Mouse (Mus musculus) embryonic fibroblast, embryonic 13.5 days (primary cell): ENCODE data around the gene Psmb7. TPM values are rescaled to one million over a fixed set of nuclear protein-coding genes. Genes with fewer than 3 reads are reported as not detected.

Experiments used
- H3K27ac ChIP-seq: 2 replicates; pipeline ENCODE4 v1.5.1; 2012; ENCODE audit warnings: low read length, control low read depth, inconsistent platforms; ENCODE audit not compliant: insufficient read depth
- H3K4me1 ChIP-seq: 2 replicates; pipeline ENCODE4 v1.6.1; 2011; ENCODE audit warnings: low read length; ENCODE audit not compliant: control insufficient read depth, insufficient read depth
- H3K4me3 ChIP-seq: 2 replicates; pipeline ENCODE4 v1.5.1; 2011; ENCODE audit warnings: mild to moderate bottlenecking, control low read depth, low read length; ENCODE audit not compliant: insufficient read depth
- CTCF ChIP-seq: IDR thresholded peaks from 2 replicates; pipeline ENCODE4 v1.5.1; 2011; ENCODE audit warnings: mild to moderate bottlenecking, control low read depth, low read length, moderate library complexity, borderline replicate concordance; ENCODE audit not compliant: insufficient read depth
- POLR2A ChIP-seq: IDR thresholded peaks from 2 replicates; pipeline ENCODE4 v1.6.1; 2011; ENCODE audit warnings: low read depth, mild to moderate bottlenecking, control low read depth, low read length, moderate library complexity
- polyA plus RNA-seq: library from polyadenylated mRNA; stranded (reverse); fragments of >200 nt; gene quantifications from 2 replicates; pipeline ENCODE4 v1.2.4, GENCODE M21; 2011; ENCODE audit warnings: low read depth; ENCODE audit not compliant: missing spikeins, insufficient read length

Psmb7 gene
- polyA plus RNA-seq, 1 experiment, result 177 TPM

DNA sequence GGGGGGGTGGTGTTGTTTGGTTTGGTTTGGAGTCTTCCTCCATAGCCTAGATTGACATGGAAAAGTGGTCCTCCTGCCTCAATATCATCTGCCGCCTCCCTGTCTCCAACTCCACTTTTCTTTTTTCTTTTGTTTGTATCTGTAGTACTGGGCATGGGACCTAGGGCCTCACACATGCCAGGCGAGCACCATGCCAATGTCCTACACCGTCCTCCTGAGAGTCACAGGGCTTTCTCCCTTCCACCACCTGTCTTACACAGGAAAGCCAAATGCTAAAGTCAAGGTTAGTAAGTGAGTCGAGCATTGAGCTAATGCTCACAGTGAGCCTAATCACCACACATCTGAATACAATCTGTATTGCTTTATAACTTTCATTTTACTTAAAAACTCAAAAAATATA lies 24.1 kb downstream of the Psmb7 start:
- Histone ChIP-seq H3K4me3 (no peak overlapping the region), H3K4me1 (peaks cover 6% of the 10 kb centered on the region), H3K27ac (no peak overlapping the region; the same call in 1 of the 2 replicates)
- TF ChIP-seq POLR2A (no peak), CTCF (no peak)

DNA sequence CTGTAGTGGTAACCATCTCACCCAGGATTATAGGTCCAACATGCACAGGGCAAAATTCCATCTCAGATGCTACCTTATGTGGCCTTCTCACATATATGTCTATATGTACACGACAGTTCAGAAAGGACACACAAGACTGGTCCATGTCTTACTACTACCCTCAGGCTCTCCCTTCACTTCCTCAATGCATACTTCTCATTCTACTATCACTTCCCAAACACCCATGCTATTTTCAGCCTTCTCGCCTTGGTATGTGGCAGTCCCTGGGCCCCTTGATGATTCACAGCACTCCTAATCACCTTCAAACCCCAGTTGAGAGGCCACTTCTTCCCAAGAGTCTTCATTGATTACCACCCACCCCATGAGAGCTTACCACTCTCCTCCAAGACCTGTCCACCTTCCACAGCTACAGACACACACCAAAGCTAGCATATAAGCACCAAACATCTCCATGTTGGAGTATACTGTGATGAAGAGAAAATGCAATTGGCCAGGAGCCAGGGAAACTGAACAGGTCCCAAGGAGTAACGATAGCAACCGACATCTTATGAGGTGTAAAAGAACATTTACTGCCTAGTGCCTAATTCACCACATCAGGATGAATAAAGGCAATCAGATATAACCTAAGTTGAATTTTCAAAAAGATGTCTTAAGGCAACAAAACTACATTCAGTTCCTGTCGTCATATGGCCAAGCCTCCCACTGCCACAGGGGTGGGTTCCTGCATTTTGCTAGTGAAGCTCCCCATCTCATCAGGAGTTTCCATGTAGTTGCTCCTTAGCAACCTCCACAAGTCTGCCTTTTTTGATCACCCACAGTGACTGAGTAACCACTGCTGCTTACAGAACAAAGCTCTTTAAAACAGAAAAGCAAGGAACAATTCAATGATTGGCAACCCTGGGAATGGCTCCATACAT lies 26.7 kb downstream of the Psmb7 start:
- Histone ChIP-seq H3K27ac (no peak overlapping the region), H3K4me3 (no peak overlapping the region), H3K4me1 (peaks cover 6% of the 10 kb centered on the region)
- no peak for TF ChIP-seq POLR2A
- TF ChIP-seq CTCF, result no peak

DNA sequence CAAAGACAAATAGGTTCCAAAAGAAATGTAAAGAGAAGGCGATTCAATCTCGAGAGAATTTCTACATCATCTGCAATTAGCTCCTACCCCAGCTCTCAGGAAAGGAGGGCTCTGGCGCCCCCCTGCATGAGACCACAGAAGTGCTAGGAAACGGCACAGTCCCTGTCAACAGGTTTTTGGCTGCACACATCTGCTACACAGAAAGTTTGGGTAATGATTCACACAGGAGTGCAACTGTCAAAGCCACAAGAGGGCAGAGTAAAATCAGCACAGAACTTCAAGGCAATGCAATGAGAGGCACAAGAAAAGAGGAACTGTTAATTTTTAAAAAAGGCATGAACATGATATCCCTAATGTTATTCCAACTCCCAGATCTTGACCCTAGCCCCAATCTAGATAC lies 27.8 kb downstream of the Psmb7 start:
- TF ChIP-seq CTCF (no peak), POLR2A (no peak)
- Histone ChIP-seq H3K27ac (no peak overlapping the region), H3K4me1 (peaks cover 3% of the 10 kb centered on the region; the same call in 1 of the 2 replicates), H3K4me3 (no peak overlapping the region)

DNA sequence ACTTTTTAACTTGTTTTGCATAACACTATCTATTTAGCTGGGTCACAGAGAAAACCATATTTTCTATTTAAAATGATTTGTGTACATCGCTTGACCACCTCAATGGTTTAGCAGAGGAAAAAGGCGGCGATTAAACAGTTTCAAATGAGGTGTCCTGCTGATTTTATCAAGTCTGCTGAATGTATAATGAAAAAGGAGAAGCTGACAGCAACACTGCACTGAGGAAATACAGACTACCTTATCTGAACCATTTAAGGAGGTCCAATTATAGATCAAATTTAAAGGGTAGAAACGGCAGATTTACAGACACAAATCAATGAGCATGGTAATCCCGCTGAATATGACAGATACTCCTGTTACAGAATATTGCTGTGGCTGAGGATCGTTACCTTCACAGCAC lies 29.4 kb downstream of the Psmb7 start:
- Histone ChIP-seq H3K4me3 (no peak overlapping the region), H3K27ac (no peak overlapping the region), H3K4me1 (peaks cover 3% of the 10 kb centered on the region; the same call in 1 of the 2 replicates)
- no peak for TF ChIP-seq CTCF
- no peak for TF ChIP-seq POLR2A

DNA sequence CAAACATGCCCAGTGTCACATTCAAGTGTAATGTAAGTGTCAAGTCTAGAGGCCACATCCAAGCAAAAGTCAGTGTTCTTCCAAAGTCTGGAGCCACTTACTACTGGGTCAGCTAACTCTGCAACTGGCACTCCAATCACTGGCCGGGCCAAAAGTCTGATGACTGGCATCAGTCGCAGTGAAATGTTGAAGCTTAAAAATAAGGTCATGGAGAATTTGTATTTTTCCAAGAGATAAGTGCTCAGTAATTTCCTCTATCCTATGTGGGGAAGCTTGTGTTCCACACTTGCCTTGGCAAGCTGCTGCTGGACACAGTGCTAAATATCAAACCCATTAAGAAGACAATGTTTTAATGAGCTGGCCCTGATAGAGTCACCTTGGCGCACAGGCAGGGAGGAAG lies 30.3 kb downstream of the Psmb7 start:
- no peak for TF ChIP-seq POLR2A
- no peak for TF ChIP-seq CTCF
- no peak overlapping the region for H3K27ac ChIP-seq
- H3K4me3 ChIP-seq, result no peak overlapping the region
- 0 out of 2 replicates have a peak, but pooled peaks cover 3% of the 10 kb centered on the region for H3K4me1 ChIP-seq

DNA sequence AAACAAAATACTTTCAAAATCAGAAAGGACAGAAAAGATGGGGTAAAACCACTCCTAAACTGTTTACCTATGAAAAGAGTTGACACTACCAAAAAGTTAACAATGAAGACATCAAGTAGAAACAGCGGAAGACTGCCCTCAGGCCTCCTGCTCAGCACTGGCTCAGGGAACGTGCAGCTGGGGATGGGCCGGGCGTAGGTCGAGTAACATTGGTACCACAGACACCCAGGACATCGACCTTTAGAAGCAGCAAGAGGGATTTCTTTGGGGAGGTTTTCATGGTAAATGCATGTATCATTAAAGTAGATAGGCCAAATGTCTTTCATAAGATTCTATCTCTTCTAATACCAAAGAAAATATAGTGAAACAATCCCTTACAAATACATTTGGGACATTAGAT lies 31.3 kb downstream of the Psmb7 start:
- H3K4me3 ChIP-seq, result no peak overlapping the region
- H3K27ac ChIP-seq, result no peak overlapping the region
- TF ChIP-seq CTCF, result no peak
- TF ChIP-seq POLR2A, result no peak
- 0 out of 2 replicates have a peak, but pooled peaks cover 3% of the 10 kb centered on the region for H3K4me1 ChIP-seq

DNA sequence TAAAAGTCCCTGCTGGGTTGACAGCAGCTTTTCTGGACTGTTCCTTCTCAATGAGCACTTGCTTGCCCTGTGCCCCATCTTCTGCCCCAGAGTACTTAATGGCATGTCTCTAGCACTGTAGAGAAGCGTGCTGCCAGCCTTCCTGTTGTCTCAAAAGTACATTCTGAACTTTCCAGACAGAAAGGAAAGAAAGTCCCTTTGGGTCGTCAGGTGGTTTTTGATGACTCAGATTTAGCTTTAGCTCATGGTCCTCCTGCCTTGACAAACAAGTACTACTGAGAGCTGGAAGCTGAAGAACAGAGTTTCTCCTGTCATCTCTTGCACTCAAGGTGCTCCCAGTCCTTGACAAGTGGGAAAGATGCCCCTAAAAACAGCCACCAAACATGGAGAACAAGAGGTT lies 33.7 kb downstream of the Psmb7 start:
- TF ChIP-seq POLR2A (no peak), CTCF (no peak)
- no peak overlapping the region for H3K27ac ChIP-seq
- no peaks in the 10 kb centered on the region for H3K4me1 ChIP-seq
- no peak overlapping the region for H3K4me3 ChIP-seq

DNA sequence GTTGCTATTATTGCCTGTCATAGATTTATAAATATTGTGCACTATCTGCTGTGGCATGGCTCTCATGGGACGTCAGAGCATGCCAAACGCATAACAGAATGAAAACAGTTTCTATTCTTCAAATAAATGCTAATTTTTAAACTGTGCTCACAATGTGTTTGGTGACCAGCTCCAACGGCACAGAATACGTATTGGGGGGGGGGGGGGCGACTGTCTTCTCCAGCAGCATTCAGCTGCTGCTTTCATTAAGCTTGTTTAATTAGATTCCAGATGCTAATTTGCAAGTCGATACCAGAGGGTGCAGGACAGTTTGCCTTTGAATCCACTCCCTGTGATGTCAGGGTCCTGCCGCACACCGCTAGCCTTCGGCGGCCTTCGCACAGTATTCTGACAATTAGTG lies 34.6 kb downstream of the Psmb7 start:
- no peak for TF ChIP-seq POLR2A
- TF ChIP-seq CTCF, result no peak
- H3K4me3 ChIP-seq, result no peak overlapping the region
- no peaks in the 10 kb centered on the region for H3K4me1 ChIP-seq
- H3K27ac ChIP-seq, result no peak overlapping the region

DNA sequence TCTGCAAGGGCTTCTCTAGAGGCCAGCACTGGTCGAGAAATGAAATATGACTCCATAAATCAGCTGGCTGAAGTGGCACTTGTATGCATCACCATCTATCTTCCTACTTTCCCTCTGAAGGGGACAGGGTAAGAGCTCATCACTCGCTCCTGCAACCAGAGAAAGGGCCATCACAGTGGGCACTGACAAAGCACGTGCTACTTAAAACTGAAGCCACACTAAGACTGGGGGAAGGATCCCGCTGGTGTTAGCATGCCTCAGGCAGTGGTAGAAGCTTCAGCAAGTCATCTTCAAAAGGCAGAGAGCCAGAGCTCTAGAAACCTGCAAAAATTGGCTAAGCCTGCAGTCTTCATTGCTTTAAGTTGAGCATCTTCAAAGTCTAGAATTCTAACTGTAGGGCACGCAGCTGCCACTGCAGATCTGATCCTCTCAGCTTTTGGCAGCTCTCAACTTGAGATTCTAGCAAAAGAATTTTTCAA lies 35.0 kb downstream of the Psmb7 start:
- Histone ChIP-seq H3K27ac (no peak overlapping the region), H3K4me3 (no peak overlapping the region), H3K4me1 (no peaks in the 10 kb centered on the region)
- TF ChIP-seq CTCF (no peak), POLR2A (no peak)

DNA sequence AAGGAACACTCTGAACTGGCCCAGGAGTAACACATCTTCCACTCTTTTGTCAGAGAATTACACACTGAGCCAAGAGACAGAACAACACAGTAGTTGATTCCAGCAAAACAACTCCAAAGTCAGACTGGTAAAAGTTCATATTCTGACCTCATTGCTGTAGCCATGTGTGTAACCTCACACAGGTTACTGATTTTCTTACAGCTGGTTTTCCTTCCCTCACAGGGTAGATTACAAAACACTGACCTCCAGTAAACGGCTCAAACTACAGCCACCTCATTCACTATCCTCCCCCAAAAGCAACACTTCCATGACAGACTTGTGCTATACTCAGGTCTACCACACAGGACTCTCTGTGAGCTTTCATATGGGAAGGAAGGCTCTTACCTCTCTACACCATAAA lies 36.2 kb downstream of the Psmb7 start:
- TF ChIP-seq CTCF (no peak), POLR2A (no peak)
- Histone ChIP-seq H3K4me1 (no peaks in the 10 kb centered on the region), H3K27ac (no peak overlapping the region), H3K4me3 (no peak overlapping the region)
